Mouse (Mus musculus) MEL (cell line): ENCODE data around the gene Rcbtb2.

Experiments
- EP300 ChIP-seq, 2 experiments: IDR thresholded peaks; 2 replicates each; pipeline ENCODE4 v1.6.1; 2011; ENCODE audit warnings: improper control_type of control experiment in 2 of 2, low read length in 2 of 2, low read depth in 1 of 2, mild to moderate bottlenecking in 1 of 2
- JUND ChIP-seq: IDR thresholded peaks from 2 replicates; pipeline ENCODE4 v1.6.1; 2011; ENCODE audit warnings: low read depth, mild to moderate bottlenecking, improper control_type of control experiment, low read length
- MAFK ChIP-seq: IDR thresholded peaks from 2 replicates; pipeline ENCODE4 v1.6.1; 2011; ENCODE audit warnings: low read depth, mild to moderate bottlenecking, low read length, improper control_type of control experiment, borderline replicate concordance
- NELFE ChIP-seq: IDR thresholded peaks from 2 replicates; pipeline ENCODE4 v1.6.1; 2011; ENCODE audit warnings: low read depth, low read length, improper control_type of control experiment
- POLR2A ChIP-seq, 2 experiments: IDR thresholded peaks; 2 replicates each; pipeline ENCODE4 v1.6.1; 2011 to 2012; ENCODE audit warnings: low read length in 2 of 2, mild to moderate bottlenecking in 2 of 2, control low read depth in 1 of 2, improper control_type of control experiment in 1 of 2, low read depth in 1 of 2, moderate library complexity in 1 of 2; ENCODE audit not compliant: control insufficient read depth in 1 of 2, insufficient read depth in 1 of 2, poor library complexity in 1 of 2
- RCOR1 ChIP-seq: IDR thresholded peaks from 2 replicates; pipeline ENCODE4 v1.6.1; 2012; ENCODE audit warnings: low read depth, mild to moderate bottlenecking, inconsistent platforms, low read length, improper control_type of control experiment
- TBP ChIP-seq: IDR thresholded peaks from 2 replicates; pipeline ENCODE4 v1.8.0; 2011; ENCODE audit warnings: low read depth, low read length, improper control_type of control experiment
- TCF12 ChIP-seq: IDR thresholded peaks from 2 replicates; pipeline ENCODE4 v1.6.1; 2014; ENCODE audit warnings: low read depth, mild to moderate bottlenecking, inconsistent platforms, low read length, improper control_type of control experiment, moderate library complexity
- UBTF ChIP-seq: IDR thresholded peaks from 2 replicates; pipeline ENCODE4 v1.6.1; 2012; ENCODE audit warnings: low read depth, mild to moderate bottlenecking, inconsistent platforms, low read length, improper control_type of control experiment, moderate library complexity, borderline replicate concordance; ENCODE audit not compliant: insufficient read depth
- ZNF384 ChIP-seq: IDR thresholded peaks from 2 replicates; pipeline ENCODE4 v1.6.1; 2012; ENCODE audit warnings: low read depth, mild to moderate bottlenecking, inconsistent platforms, low read length, improper control_type of control experiment

- no peak for TF ChIP-seq NELFE
- no peak for TF ChIP-seq TBP
- no peak for TF ChIP-seq MAFK
- TF ChIP-seq EP300 (IDR thresholded peaks at IDR 0.05; ENCODE audit: low read depth in 1 of 2, low read length in 2 of 2) = no peak
- no peak for TF ChIP-seq ZNF384
- TF ChIP-seq JUND = no peak
- TF ChIP-seq POLR2A (IDR thresholded peaks at IDR 0.05; ENCODE audit: control insufficient read depth in 1 of 2, insufficient read depth in 1 of 2, low read depth in 1 of 2, low read length in 2 of 2, poor library complexity in 1 of 2) = no peak
- TF ChIP-seq TCF12 = no peak
- TF ChIP-seq UBTF = no peak
- TF ChIP-seq RCOR1 = no peak
Measured at GRCm38 (mm10) chr14:73174091-73174995, 51.5 kb downstream of the Rcbtb2 start.
